Mouse (Mus musculus) neural tube, embryonic 13.5 days (tissue): ENCODE results near the gene Nhlrc1. TPM values are rescaled to one million over a fixed set of nuclear protein-coding genes. Genes with fewer than 3 reads are reported as not detected.

Experiments
- ATAC-seq: fragments of 200-750 bp; cut with Nextera tagmentation; 2 replicates; pipeline ENCODE4 v1.8.0; 2017; ENCODE audit warnings: low read depth, mild to moderate bottlenecking, moderate TSS enrichment, moderate library complexity
- H3K27ac ChIP-seq: fragments of 300-500 bp; sonication (generic); replicated peaks from 2 replicates; pipeline ENCODE4 v1.5.1; 2015; ENCODE audit warnings: moderate library complexity, mild to moderate bottlenecking, inconsistent platforms
- H3K27me3 ChIP-seq: fragments of 300-500 bp; sonication (generic); 2 replicates; pipeline ENCODE4 v1.6.1; 2015; ENCODE audit warnings: mild to moderate bottlenecking, inconsistent platforms
- H3K36me3 ChIP-seq: fragments of 300-500 bp; sonication (generic); 2 replicates; pipeline ENCODE4 v1.6.1; 2015; ENCODE audit warnings: mild to moderate bottlenecking, inconsistent platforms
- H3K4me1 ChIP-seq: fragments of 300-500 bp; sonication (generic); replicated peaks from 2 replicates; pipeline ENCODE4 v1.6.1; 2015; ENCODE audit warnings: inconsistent platforms
- H3K4me2 ChIP-seq: fragments of 300-500 bp; sonication (generic); 2 replicates; pipeline ENCODE4 v1.6.1; 2015; ENCODE audit warnings: inconsistent platforms, mild to moderate bottlenecking, moderate library complexity
- H3K4me3 ChIP-seq: fragments of 300-500 bp; sonication (generic); 2 replicates; pipeline ENCODE4 v1.5.1; 2015; ENCODE audit warnings: mild to moderate bottlenecking, inconsistent platforms
- H3K9ac ChIP-seq: fragments of 300-500 bp; sonication (generic); 2 replicates; pipeline ENCODE4 v1.6.1; 2015; ENCODE audit warnings: moderate library complexity, mild to moderate bottlenecking, inconsistent platforms
- H3K9me3 ChIP-seq: fragments of 300-500 bp; sonication (generic); 2 replicates; pipeline ENCODE4 v1.6.1; 2016; ENCODE audit warnings: inconsistent platforms
- WGBS: fragments of 180-500 bp; shearing (Covaris S2); methylation state at CpG from one replicate; pipeline ENCODE4 v1.1.7; 2015; 5-methylcytosine and 5-hydroxymethylcytosine counted together
- polyA plus RNA-seq: library from polyadenylated mRNA; unstranded; fragments of >200 nt; fragmentation: Nextera tagmentation; extraction: Ambion mirVana; gene quantifications from 2 replicates; pipeline ENCODE4 v1.2.1, GENCODE M21; 2015

Gene Nhlrc1
- polyA plus RNA-seq, 1 experiment from 2014 or later: 11.9 TPM

DNA sequence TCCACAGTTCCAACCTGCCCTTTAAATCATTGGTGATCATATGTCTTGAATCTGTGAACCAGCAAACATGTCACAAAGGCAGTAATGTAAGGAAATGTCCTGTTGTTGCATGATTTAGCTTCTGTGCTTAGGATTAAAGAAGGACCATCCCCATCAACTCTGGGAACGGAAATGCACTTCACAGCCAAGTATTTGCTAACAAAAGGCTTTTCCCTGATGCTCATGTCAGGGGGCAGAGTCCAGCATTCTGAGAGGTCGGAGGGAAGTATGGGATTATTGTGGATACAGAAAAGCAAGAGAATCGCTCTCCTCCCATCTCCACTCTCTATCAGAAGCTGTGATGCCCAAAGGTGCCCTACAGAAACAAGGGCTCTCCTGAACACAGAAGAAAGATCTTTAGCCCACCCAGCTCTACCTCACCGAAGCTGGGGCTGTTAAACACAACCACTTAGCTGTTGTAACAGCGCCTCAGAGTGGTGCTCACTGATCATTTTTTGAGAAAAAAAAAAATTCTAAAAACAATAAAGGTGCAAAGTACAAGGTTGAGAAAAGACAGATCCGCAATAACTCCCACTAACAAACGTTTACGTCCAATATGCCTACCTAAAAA is 27.5 kb upstream of the Nhlrc1 start:
- H3K4me2 ChIP-seq: peak overlapping the region; percentile 99
- H3K27me3 ChIP-seq: no peaks in the 10 kb centered on the region
- no peaks in the 10 kb centered on the region for H3K9me3 ChIP-seq
- no peak for ATAC-seq
- H3K4me1 ChIP-seq: peaks cover 27% of the 10 kb centered on the region
- WGBS: 57% methylated on average over 8 of the region's 8 CpGs
- peaks cover 5% of the 10 kb centered on the region; the same call in 1 of the 2 replicates for H3K36me3 ChIP-seq
- peak overlapping the region; percentile 64 for H3K4me3 ChIP-seq
- H3K27ac ChIP-seq: peak overlapping the region; percentile 46; the same call in 1 of the 2 replicates
- H3K9ac ChIP-seq: peak overlapping the region; percentile 39; the same call in 1 of the 2 replicates

DNA sequence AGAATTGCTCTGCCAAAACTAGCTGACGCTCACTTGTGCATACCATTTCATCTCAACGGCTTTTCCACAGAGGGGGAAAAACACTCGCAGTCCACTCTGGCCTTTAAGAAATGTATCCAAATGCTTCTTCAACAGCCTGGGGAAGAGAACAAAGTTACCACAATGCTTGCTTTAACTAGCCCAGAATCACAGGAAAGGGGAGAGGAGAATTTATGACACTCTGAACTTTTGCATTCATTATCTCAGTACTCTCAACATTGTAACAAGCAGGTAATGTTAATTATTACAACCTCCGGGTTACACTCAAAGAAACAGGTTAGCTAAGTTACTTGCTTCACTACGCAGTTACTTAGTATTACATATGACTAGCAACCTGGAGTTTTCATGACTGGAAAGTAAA is 25.4 kb upstream of the Nhlrc1 start:
- 88% methylated on average over 5 of the region's 5 CpGs for WGBS
- no peak overlapping the region for H3K9ac ChIP-seq
- H3K4me3 ChIP-seq: no peak overlapping the region
- H3K27me3 ChIP-seq: no peaks in the 10 kb centered on the region
- H3K4me2 ChIP-seq: no peak overlapping the region
- H3K9me3 ChIP-seq: no peaks in the 10 kb centered on the region
- ATAC-seq: no peak
- H3K36me3 ChIP-seq: peaks cover 5% of the 10 kb centered on the region; the same call in 1 of the 2 replicates
- H3K4me1 ChIP-seq: peaks cover 21% of the 10 kb centered on the region
- no peak overlapping the region for H3K27ac ChIP-seq

DNA sequence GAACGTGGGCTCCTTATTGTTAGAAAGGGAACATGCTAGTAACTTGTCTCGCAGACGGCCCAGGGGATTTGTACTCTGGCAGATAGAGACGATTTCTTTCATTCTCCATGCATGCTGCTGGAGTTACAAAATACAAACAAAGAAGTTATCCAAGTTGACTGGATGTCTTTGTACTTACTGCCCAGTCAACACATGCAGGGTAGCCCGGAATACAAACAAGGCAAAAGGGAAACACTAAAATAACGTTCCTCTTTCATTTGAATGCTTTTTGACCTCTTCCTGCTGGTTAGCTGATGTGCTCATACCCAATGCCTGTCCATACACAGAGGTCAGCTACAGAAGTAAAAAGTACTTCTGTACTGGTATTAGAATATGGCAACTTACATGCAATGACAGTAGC is 23.3 kb upstream of the Nhlrc1 start:
- ATAC-seq: no peak
- 81% methylated on average over 6 of the region's 6 CpGs for WGBS
- Histone ChIP-seq H3K9ac (no peak overlapping the region), H3K4me2 (no peak overlapping the region), H3K36me3 (peaks cover 6% of the 10 kb centered on the region; the same call in 1 of the 2 replicates), H3K4me3 (no peak overlapping the region), H3K27ac (no peak overlapping the region), H3K27me3 (no peaks in the 10 kb centered on the region), H3K4me1 (peaks cover 10% of the 10 kb centered on the region; the same call in 1 of the 2 replicates), H3K9me3 (no peaks in the 10 kb centered on the region)

DNA sequence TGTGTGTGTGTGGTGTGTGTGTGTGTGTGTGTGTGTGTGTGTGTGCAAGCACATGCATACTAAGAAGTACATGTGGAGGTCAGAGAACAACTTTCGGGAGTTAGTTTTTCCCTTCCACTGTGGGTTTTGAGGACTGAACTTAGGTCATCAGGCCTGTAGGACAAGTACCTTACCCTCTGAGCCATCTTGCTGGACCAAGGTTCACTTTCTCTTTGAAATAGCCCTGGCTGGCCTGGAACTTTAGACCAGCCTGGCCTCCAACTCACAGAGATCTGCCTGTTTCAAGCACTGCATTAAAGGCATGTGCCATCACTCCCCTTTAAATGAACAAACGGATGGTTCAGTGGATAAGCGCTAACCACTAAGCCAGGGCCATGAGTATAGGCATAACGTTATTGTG is 19.0 kb upstream of the Nhlrc1 start:
- H3K9me3 ChIP-seq: no peaks in the 10 kb centered on the region
- no peaks in the 10 kb centered on the region for H3K27me3 ChIP-seq
- WGBS: 90% methylated on average over 4 of the region's 4 CpGs
- no peak for ATAC-seq
- H3K9ac ChIP-seq: no peak overlapping the region
- H3K4me2 ChIP-seq: no peak overlapping the region
- no peaks in the 10 kb centered on the region for H3K4me1 ChIP-seq
- no peak overlapping the region for H3K27ac ChIP-seq
- H3K36me3 ChIP-seq: peaks cover 22% of the 10 kb centered on the region
- no peak overlapping the region for H3K4me3 ChIP-seq

DNA sequence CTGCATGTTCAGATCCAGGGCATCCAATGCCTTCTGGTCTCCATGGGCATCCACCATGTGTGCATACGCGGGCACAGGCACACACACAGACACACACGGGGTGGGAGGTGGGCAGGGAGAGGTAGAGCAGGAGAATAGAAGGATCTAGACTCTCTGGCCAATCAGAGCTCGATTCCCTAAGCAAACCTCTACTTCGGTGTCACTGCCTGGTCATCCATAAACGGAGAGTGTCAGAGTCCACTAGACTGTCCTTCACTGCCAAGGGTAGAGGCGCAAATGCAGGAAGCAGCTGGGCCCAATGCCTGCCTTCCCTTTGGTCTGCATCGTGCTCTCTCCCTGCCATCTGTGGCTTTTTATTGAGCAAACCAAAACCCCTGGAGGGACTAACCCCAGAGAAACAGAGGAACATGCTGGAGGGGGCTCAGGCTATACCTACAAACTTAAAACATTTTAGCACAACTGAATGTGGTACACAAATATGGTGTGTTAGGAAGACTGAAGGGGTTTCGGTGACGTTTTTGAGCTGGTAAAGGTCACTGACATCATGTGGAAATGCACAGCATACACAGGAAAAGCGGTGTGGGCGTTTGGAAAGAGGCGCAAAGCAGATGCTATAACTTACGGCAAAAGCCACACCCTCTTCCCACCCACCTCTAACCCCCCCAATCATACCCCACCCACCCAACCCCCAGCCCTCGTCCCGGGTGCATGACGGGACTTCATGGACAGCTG is 15.9 kb upstream of the Nhlrc1 start:
- Histone ChIP-seq H3K9me3 (no peaks in the 10 kb centered on the region), H3K4me1 (no peaks in the 10 kb centered on the region), H3K4me2 (no peak overlapping the region), H3K27ac (no peak overlapping the region), H3K27me3 (no peaks in the 10 kb centered on the region), H3K4me3 (no peak overlapping the region), H3K9ac (no peak overlapping the region), H3K36me3 (peaks cover 24% of the 10 kb centered on the region)
- 88% methylated on average over 17 of the region's 17 CpGs for WGBS
- no peak for ATAC-seq

DNA sequence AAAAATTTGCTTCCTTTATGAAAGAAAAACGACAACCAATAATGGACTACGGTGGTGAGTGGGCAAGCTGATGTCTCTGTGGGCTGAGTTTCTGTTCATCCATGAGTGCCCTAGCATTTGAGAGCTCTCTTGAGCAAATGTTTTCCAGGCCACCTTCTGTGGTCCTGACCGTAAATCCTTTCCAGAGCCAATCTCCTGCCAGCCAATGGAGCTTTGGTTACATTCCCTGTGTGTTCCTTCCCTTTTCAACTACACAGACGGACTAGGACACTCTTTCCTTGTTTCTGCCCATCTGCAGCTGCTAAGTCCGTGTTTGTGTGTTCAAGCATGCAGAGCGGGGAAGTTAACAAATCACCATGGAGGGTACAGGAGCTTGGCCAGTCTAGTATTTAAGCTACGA is 6.1 kb upstream of the Nhlrc1 start:
- H3K9me3 ChIP-seq: no peaks in the 10 kb centered on the region
- H3K36me3 ChIP-seq: peaks cover 17% of the 10 kb centered on the region; the same call in 1 of the 2 replicates
- 62% methylated on average over 7 of the region's 7 CpGs for whole genome bisulfite sequencing
- no peak overlapping the region for H3K9ac ChIP-seq
- 0 out of 2 replicates have a peak, but pooled peaks cover 5% of the 10 kb centered on the region for H3K4me1 ChIP-seq
- H3K4me3 ChIP-seq: no peak overlapping the region
- no peak overlapping the region for H3K4me2 ChIP-seq
- no peak overlapping the region for H3K27ac ChIP-seq
- no peak for ATAC-seq
- 0 out of 2 replicates have a peak, but pooled peaks cover 2% of the 10 kb centered on the region for H3K27me3 ChIP-seq

DNA sequence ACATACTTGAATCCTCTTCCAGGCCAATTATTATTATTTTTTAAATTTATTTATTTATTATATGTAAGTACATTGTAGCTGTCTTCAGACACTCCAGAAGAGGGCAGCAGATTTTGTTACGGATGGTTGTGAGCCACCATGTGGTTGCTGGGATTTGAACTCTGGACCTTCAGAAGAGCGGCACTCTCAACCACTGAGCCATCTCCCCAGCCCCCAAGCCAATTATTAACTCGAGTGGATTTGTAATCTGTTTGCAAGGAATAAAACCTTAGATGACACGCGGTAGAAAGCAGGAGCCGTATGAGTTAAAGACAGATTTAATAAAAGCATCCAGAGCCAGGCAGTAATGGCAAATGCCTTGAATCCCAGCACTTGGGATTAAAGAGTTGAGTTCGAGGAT is 5.1 kb upstream of the Nhlrc1 start:
- H3K27ac ChIP-seq: no peak overlapping the region
- H3K4me1 ChIP-seq: peaks cover 8% of the 10 kb centered on the region; the same call in 1 of the 2 replicates
- ATAC-seq: no peak
- no peak overlapping the region for H3K4me3 ChIP-seq
- H3K27me3 ChIP-seq: 0 out of 2 replicates have a peak, but pooled peaks cover 5% of the 10 kb centered on the region
- H3K9ac ChIP-seq: no peak overlapping the region
- H3K4me2 ChIP-seq: no peak overlapping the region
- WGBS: 85% methylated on average over 7 of the region's 7 CpGs
- no peaks in the 10 kb centered on the region for H3K9me3 ChIP-seq
- H3K36me3 ChIP-seq: peaks cover 8% of the 10 kb centered on the region; the same call in 1 of the 2 replicates

DNA sequence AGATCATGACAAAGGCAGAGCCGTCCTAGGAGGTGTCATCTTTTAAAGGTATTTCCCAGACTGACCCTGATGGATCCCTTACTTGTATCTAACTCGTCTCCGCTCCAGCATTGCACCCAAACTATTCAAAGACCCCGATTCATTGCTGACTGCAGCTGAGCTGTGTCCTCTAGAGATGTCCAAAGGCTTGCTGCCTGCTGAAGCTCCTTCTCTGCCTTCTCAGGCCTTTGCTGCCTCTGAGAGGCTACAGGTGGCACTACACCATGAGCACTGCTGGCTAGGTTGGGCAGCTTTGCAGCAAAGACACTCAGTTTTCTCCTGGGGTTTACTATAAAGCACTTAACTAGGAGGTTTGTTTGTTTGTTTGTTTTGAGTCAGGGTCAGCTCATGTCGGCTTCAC is 2.6 kb upstream of the Nhlrc1 start:
- 0 out of 2 replicates have a peak, but pooled peaks cover 4% of the 10 kb centered on the region for H3K36me3 ChIP-seq
- peaks cover 19% of the 10 kb centered on the region for H3K4me1 ChIP-seq
- H3K4me2 ChIP-seq: no peak overlapping the region
- no peak overlapping the region for H3K27ac ChIP-seq
- H3K9ac ChIP-seq: no peak overlapping the region
- WGBS: 45% methylated on average over 5 of the region's 5 CpGs
- peaks cover 11% of the 10 kb centered on the region; the same call in 1 of the 2 replicates for H3K27me3 ChIP-seq
- H3K9me3 ChIP-seq: 0 out of 2 replicates have a peak, but pooled peaks cover 4% of the 10 kb centered on the region
- no peak overlapping the region for H3K4me3 ChIP-seq
- ATAC-seq: no peak

DNA sequence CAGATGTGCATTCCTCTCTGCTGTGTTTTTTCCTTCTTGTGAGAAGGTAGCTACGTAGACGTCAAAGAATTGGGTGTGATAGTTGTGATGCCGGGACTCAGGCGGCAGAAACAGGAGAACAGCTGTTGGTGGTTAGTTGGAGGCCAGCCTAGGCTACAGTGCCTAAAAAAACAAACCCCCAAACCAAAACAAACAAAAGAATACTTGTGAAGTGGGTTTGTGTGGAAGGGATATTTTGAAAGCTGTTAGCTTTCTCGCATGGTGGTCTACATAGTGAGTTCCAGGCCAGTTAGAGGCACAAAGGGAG is 498 bp upstream of the Nhlrc1 start:
- Histone ChIP-seq H3K4me1 (peaks cover 14% of the 10 kb centered on the region), H3K9ac (peak overlapping the region; percentile 70), H3K36me3 (0 out of 2 replicates have a peak, but pooled peaks cover 7% of the 10 kb centered on the region), H3K9me3 (peaks cover 24% of the 10 kb centered on the region), H3K4me2 (peak overlapping the region; percentile 96), H3K27ac (no peak overlapping the region), H3K4me3 (peak overlapping the region; percentile 60), H3K27me3 (peaks cover 11% of the 10 kb centered on the region; the same call in 1 of the 2 replicates)
- 77% methylated on average over 5 of the region's 5 CpGs for WGBS
- no peak for ATAC-seq

DNA sequence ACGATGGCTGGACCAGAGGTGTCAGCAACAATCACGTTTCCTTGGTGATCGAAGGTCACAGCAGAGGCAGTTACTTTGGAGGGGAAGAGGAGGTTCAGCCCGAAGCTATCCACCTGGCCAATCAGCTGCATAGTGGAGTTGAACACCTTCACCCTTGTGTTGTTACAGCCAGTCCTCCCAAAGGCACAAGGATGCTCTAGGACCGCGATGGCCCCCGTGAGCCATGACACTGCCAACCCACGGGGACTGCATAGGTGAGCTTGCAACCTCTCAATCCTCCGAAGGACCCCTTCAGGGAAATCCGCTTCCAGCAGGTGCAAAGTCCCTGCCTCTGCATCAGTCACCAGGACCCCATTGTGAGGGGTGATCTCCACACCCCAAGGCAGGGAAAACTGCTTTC is 910 bp downstream of the Nhlrc1 start:
- peak overlapping the region; percentile 96 for H3K4me2 ChIP-seq
- 0 out of 2 replicates have a peak, but pooled peaks cover 12% of the 10 kb centered on the region for H3K36me3 ChIP-seq
- H3K9ac ChIP-seq: peak overlapping the region; percentile 70; the same call in 1 of the 2 replicates
- peak; percentile 9; the same call in 1 of the 2 replicates for ATAC-seq
- peaks cover 35% of the 10 kb centered on the region for H3K9me3 ChIP-seq
- 68% methylated on average over 10 of the region's 10 CpGs for WGBS
- no peak overlapping the region for H3K27ac ChIP-seq
- H3K4me1 ChIP-seq: peaks cover 14% of the 10 kb centered on the region
- peak overlapping the region; percentile 60 for H3K4me3 ChIP-seq
- peaks cover 11% of the 10 kb centered on the region; the same call in 1 of the 2 replicates for H3K27me3 ChIP-seq

DNA sequence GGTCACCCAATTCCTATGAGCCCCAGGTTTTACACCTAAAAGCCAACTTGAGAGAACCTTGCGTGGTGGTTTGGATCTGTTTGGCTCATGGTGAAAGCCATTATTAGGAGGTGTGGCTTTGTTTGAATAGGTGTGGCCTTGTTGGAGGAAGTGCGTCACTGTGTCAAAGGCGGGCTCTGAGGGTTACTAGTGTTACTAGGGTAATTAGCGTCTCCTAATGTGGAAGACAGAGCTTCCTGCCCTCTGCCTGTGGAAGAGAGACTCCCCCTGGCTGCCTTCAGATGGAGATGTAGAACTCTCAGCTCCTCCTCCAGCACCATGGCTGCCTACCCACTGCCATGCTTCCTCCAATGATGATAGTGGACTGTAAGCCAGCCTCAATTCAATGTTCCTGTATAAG is 13.1 kb downstream of the Nhlrc1 start:
- Histone ChIP-seq H3K9ac (no peak overlapping the region), H3K27me3 (no peaks in the 10 kb centered on the region), H3K4me1 (no peaks in the 10 kb centered on the region), H3K27ac (no peak overlapping the region), H3K4me3 (no peak overlapping the region), H3K4me2 (no peak overlapping the region), H3K9me3 (no peaks in the 10 kb centered on the region), H3K36me3 (no peaks in the 10 kb centered on the region)
- no peak for ATAC-seq
- 93% methylated on average over 4 of the region's 4 CpGs for WGBS

DNA sequence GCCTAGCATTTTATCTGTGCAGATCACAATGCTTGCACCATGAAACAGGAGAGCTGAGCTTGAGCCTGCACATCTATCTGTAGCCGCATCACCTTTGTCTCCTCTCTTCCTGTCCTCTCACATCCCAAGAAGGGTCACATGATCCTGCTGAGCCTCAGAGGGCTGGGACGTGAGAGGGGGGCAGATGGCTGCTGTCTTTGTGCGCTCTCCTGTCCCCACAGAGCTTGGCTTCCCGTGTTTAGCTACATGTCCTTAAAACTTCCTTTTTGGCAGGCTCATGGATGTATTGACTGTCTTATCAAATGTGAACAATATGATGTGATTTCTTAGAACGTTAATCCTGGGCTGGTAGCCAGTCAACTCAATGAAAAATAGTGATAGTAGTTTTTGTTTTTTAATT is 15.2 kb downstream of the Nhlrc1 start:
- ATAC-seq: no peak
- no peaks in the 10 kb centered on the region for H3K4me1 ChIP-seq
- no peaks in the 10 kb centered on the region for H3K27me3 ChIP-seq
- H3K4me2 ChIP-seq: no peak overlapping the region
- H3K9me3 ChIP-seq: no peaks in the 10 kb centered on the region
- H3K4me3 ChIP-seq: no peak overlapping the region
- H3K27ac ChIP-seq: no peak overlapping the region
- no peak overlapping the region for H3K9ac ChIP-seq
- 67% methylated on average over 5 of the region's 5 CpGs for WGBS
- no peaks in the 10 kb centered on the region for H3K36me3 ChIP-seq
